Mouse (Mus musculus) testis, adult 2 months (tissue): ENCODE measurements around the gene Gdpd5. TPM values are rescaled to one million over a fixed set of nuclear protein-coding genes. Genes with fewer than 3 reads are reported as not detected.
A peak's percentile ranks its signal among the peaks of the same experiment; 100 is the strongest.

ENCODE experiments used
- H3K27ac ChIP-seq: fragments of 200-500 bp; 2 replicates; pipeline ENCODE4 v1.5.1; 2012; ENCODE audit warnings: low read depth, low read length; ENCODE audit not compliant: control insufficient read depth, insufficient read depth
- H3K27me3 ChIP-seq: fragments of 200-500 bp; 2 replicates; pipeline ENCODE4 v1.6.1; 2012; ENCODE audit warnings: mild to moderate bottlenecking, low read length, moderate library complexity; ENCODE audit not compliant: control insufficient read depth, insufficient read depth
- H3K36me3 ChIP-seq: fragments of 200-500 bp; 2 replicates; pipeline ENCODE4 v1.6.1; 2012; ENCODE audit warnings: mild to moderate bottlenecking, low read length; ENCODE audit not compliant: control insufficient read depth, insufficient read depth
- H3K4me1 ChIP-seq: fragments of 200-500 bp; 2 replicates; pipeline ENCODE4 v1.6.1; 2012; ENCODE audit warnings: low read length; ENCODE audit not compliant: control insufficient read depth, insufficient read depth
- H3K4me3 ChIP-seq: fragments of 200-500 bp; 2 replicates; pipeline ENCODE4 v1.5.1; 2012; ENCODE audit warnings: low read depth, mild to moderate bottlenecking, low read length, moderate library complexity, mixed read lengths; ENCODE audit not compliant: control insufficient read depth
- CTCF ChIP-seq: fragments of 200-500 bp; IDR thresholded peaks from 2 replicates; pipeline ENCODE4 v1.5.1; 2012; ENCODE audit warnings: low read depth, mild to moderate bottlenecking, inconsistent platforms, low read length, moderate library complexity; ENCODE audit not compliant: control insufficient read depth, insufficient read depth, insufficient replicate concordance
- POLR2A ChIP-seq: fragments of 200-500 bp; IDR thresholded peaks from 2 replicates; pipeline ENCODE4 v1.6.1; 2012; ENCODE audit warnings: low read depth, mild to moderate bottlenecking, inconsistent platforms, low read length, moderate library complexity; ENCODE audit not compliant: control insufficient read depth
- polyA plus RNA-seq: library from polyadenylated mRNA; depleted of rRNA; stranded (reverse); fragments of >200 nt; gene quantifications from 2 replicates; pipeline ENCODE4 v1.2.3, GENCODE M21; 2012

Gdpd5 gene
- polyA plus RNA-seq, 1 experiment = 9.9 TPM

DNA sequence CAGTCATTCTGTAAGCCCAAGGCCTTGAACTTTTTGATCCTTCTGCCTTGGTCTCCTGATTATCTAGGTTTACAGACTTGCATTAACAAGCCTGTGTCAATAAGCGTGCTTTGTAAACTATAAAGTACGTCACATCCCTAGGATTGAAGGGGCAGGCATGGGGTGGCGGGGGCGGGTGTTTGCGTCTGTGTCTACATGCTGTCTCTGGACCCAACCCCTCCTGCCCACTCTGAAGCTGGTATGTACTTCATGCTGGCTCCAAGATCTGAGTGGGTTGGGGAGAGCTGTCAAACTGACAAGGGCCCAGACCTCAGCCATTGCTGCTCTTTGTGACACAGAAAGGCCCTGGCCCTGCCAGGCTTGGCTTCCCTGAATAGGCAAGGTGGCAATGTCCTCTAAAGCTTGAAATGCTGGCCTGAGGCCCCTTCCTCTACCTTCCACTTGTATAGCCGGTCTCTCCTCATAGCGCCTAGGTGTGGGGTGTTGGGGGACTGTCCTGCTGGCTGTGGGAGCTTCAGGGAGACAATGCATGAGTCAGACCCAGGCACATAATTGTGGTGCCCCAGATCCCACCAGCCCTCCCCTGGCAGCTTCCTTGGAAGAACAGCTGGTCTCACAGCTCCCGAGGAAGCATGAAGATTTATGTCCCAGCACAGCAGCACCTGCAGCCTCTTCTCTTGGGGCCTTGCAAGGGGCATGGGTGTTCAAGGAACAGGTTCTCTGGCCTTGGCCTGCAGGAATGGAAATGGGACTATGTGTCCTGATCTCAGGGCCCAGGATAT, 28.4 kb downstream of the Gdpd5 start:
- no peaks in the 10 kb centered on the region for H3K36me3 ChIP-seq
- TF ChIP-seq CTCF = no peak
- TF ChIP-seq POLR2A = no peak
- H3K4me3 ChIP-seq = no peak overlapping the region
- H3K4me1 ChIP-seq = no peaks in the 10 kb centered on the region
- 0 out of 2 replicates have a peak overlapping the region, but pooled peaks have one; percentile 5 for H3K27ac ChIP-seq
- H3K27me3 ChIP-seq = no peaks in the 10 kb centered on the region

DNA sequence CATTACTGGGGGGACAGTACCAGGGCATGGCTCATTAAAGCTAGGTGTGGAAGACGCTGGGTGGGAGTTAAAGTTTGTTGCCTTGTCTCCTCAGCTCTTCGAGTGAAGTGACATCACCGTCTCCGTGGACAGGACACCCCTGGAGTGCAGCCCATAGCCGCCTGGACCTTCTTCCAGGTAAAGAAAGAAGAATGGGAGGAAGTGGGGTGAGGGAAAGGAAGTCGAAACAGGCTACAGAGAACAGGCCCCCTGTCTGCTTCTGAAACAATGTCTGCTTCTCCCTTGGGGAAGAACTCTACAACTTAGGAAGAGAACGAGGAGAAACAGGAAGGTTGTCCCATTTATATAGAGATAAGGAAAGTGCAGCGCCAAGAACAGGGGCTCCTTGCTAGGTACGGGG, 29.1 kb downstream of the Gdpd5 start:
- H3K4me3 ChIP-seq = no peak overlapping the region
- no peaks in the 10 kb centered on the region for H3K27me3 ChIP-seq
- no peaks in the 10 kb centered on the region for H3K36me3 ChIP-seq
- H3K4me1 ChIP-seq = peaks cover 3% of the 10 kb centered on the region
- TF ChIP-seq POLR2A (no peak), CTCF (no peak)
- no peak overlapping the region for H3K27ac ChIP-seq

DNA sequence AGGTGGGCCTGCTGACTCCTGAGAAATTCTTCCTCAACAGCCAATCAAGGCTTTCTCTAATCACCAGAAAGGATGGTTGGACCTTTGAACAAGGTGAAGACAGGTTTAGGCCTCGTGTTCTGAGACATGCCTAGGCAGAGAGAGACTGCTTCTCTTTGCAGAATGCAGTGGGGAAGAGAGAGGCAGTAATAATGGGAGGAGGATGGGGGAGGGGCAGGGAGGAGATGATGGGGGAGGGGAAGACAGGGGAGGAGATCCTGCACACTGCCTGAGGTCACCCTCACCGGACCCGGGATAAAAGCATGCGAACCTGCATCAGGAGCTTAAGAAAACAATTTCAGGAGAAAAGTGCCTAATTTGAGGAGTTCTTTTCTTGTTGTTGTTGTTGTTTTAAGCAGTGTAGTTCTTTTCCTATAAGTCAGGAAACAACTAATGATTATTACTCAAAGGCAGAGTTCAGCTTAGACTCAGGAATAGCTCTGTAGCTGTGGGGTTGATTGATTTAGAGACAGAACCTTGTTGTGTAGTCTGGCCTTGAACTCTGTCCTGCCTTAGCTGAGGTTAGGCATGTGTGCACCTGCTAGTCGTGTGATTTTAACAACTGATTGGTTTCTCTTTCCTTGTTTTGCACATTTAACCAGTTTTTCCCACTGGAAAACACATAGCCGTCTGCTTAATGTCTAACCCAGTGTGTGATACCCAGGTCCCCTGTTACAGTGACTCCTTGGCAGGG, 30.0 kb downstream of the Gdpd5 start:
- Histone ChIP-seq H3K27ac (no peak overlapping the region), H3K27me3 (no peaks in the 10 kb centered on the region), H3K4me3 (no peak overlapping the region), H3K36me3 (no peaks in the 10 kb centered on the region), H3K4me1 (peaks cover 3% of the 10 kb centered on the region)
- TF ChIP-seq CTCF = no peak
- TF ChIP-seq POLR2A = no peak

DNA sequence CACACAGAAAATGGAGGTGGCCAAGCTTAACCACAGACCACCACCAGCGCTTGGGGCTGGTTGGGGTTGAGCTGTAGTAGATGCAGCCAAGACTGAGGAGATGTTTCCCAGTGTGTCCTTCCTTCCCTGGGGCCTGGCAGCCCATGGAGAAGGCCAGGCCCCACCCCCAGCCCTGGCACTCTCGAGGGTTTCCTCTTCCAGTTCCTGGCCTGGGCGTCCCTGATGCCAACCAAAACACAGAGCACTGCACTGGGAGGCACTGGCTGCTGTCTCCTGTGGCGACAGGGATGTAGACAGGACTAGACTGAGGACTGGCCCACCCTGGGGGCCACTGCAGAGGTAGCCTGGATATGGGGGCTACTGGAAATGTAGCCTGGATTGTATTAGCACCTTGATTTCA, 33.8 kb downstream of the Gdpd5 start:
- H3K36me3 ChIP-seq = no peaks in the 10 kb centered on the region
- H3K4me3 ChIP-seq = no peak overlapping the region
- TF ChIP-seq CTCF (no peak), POLR2A (no peak)
- no peak overlapping the region for H3K27ac ChIP-seq
- peaks cover 3% of the 10 kb centered on the region for H3K4me1 ChIP-seq
- H3K27me3 ChIP-seq = no peaks in the 10 kb centered on the region

DNA sequence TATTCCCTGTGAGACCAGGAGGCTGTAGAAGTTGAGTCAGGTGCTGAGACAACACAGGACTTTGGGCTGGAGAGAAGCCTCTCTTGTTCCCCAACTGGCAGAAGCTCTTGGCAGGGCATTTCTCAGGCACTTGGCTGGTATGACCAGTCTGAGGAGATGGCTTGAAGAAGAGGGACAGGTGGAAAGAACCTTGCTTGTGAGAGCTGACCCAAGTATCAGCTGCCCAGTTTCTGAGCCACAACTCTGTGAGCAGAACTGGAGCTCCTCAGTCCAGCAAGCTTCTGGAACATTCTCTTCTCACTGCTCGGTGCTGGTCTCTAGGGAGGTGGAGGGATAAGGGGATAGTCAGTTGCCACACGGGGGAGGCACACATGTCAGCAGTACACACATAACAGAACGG, 38.1 kb downstream of the Gdpd5 start:
- Histone ChIP-seq H3K27ac (no peak overlapping the region), H3K4me1 (peaks cover 3% of the 10 kb centered on the region), H3K27me3 (no peaks in the 10 kb centered on the region), H3K4me3 (no peak overlapping the region), H3K36me3 (no peaks in the 10 kb centered on the region)
- TF ChIP-seq POLR2A = no peak
- no peak for TF ChIP-seq CTCF

DNA sequence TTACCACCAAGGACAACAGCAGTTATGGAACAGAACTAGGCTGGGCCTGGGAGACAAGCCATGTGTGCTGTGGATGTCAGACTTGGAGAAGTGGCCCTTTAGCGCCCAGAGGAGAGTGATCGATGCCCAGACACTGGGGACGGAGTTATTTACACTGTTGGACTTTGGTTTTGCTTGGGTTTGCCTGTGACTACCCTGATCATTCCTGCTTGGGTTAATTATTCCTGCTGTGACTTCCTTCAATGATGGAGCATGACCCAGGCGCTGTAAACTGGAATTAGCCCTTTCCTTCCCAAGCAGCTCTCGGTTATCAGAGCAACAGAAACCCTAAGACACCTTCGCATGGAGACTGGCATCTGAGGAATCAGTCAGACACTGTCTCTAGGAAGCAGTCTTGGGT, 39.8 kb downstream of the Gdpd5 start:
- no peaks in the 10 kb centered on the region for H3K4me1 ChIP-seq
- no peaks in the 10 kb centered on the region for H3K36me3 ChIP-seq
- no peak for TF ChIP-seq CTCF
- no peak for TF ChIP-seq POLR2A
- no peak overlapping the region for H3K27ac ChIP-seq
- H3K4me3 ChIP-seq = no peak overlapping the region
- no peaks in the 10 kb centered on the region for H3K27me3 ChIP-seq

DNA sequence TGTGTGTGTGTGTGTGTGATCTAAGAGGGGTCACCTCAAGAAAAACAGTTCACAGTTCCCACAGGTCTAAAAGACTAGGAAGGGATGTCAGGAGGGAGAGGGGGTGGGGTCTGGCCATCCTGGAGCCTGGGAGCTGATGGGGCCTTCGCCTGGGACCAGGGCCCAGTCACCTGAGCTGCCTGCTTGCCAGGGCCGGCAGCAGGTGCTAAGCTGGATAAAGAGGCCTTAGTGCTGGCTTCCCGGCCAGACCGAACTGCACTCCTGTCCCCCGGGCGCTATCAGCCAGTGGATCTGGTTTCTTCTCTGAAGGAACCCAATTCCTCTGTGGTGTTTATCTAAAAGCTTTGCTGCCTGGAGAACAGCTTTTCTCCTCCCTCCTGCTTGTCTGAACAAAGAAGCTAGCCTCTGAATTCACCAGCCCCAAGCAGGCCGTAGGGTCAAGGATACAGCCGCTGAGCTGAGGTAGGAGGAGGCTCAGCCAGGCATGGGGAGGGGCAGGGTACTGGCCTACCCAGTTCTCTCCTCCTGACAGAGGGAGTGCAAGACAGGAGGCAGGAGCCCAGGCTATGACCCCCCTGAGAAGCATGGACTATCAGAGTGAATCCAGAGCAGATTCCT, 43.4 kb downstream of the Gdpd5 start:
- Histone ChIP-seq H3K27ac (peak overlapping the region; percentile 9; the same call in 1 of the 2 replicates), H3K4me3 (no peak overlapping the region), H3K4me1 (no peaks in the 10 kb centered on the region), H3K36me3 (no peaks in the 10 kb centered on the region), H3K27me3 (no peaks in the 10 kb centered on the region)
- TF ChIP-seq CTCF = no peak
- TF ChIP-seq POLR2A = no peak
